Mouse (Mus musculus): ENCODE results near the gene B3galt5. TPM values are rescaled to one million over a fixed set of nuclear protein-coding genes. Genes with fewer than 3 reads are reported as not detected.

B3galt5 gene
- polyA plus RNA-seq, 1 experiment from 2014 or later = 4.8 TPM

DNA sequence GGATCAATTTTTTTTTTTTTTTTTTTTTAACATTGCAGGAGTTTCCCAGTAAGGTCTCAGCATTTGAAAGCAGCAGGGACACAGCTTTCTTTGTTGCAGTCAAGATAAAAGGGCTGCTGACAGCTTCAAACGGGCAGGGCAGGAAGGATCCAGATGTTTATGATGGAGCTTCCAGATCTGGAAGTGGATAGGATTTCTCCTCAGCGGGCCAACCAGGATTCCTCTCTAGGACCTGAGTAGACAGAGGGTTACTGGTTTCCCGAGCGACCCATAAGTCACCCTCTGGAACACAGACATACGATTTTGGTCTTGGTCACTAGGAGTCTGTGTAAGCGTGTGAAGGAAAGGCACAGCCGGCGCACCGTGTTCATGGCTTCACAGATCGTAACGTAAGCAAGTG lies 112.5 kb downstream of the B3galt5 start:
- Histone ChIP-seq H3K9ac (ENCODE audit: low read depth, low read length) (no peak overlapping the region), H3K4me3 (replicated peaks; ENCODE audit: low read depth, low read length) (no peak overlapping the region), H3K9me3 (replicated peaks; ENCODE audit: low read length) (no peaks in the 10 kb centered on the region), H3K27ac (no peak overlapping the region), H3K4me1 (replicated peaks; ENCODE audit: insufficient read depth, low read length) (no peaks in the 10 kb centered on the region), H3K4me2 (ENCODE audit: low read length) (peak overlapping the region; percentile 26), H3K36me3 (ENCODE audit: insufficient read depth, low read length) (no peaks in the 10 kb centered on the region), H3K27me3 (ENCODE audit: insufficient read depth, low read length) (no peaks in the 10 kb centered on the region)
- no peak for TF ChIP-seq CTCF (IDR thresholded peaks at IDR 0.05; ENCODE audit: low read depth)
- 29% methylated on average over 11 of the region's 11 CpGs for WGBS
- no peak; the same call in 1 of the 2 replicates for ATAC-seq (replicated peaks; ENCODE audit: low FRiP score, low read depth)
- DNase-seq (ENCODE audit: low spot score) = peak; percentile 52

DNA sequence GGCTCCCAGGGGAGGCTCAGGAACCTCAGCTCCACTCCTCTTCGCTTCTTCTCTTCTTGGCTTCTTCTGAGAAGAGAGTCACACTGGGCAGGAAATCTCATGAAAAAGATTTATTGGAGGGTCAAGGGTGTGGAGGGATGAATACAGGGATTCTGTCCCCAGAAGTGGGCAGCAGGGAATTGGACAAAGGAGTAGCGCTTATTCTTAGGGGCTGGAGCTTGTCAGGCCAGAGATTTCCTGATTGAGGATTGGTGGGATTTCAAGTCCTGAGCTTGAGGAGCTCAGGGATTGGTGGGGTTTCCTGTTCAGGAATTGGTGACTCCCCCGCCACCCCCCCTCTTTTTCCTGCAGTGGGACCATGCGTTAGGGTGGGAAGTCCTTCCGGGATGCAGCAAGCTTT lies 113.2 kb downstream of the B3galt5 start:
- Histone ChIP-seq H3K27me3 (ENCODE audit: insufficient read depth, low read length) (no peaks in the 10 kb centered on the region), H3K27ac (no peak overlapping the region), H3K4me2 (ENCODE audit: low read length) (peak overlapping the region; percentile 26), H3K4me1 (replicated peaks; ENCODE audit: insufficient read depth, low read length) (no peaks in the 10 kb centered on the region), H3K4me3 (replicated peaks; ENCODE audit: low read depth, low read length) (no peak overlapping the region), H3K9me3 (replicated peaks; ENCODE audit: low read length) (no peaks in the 10 kb centered on the region), H3K9ac (ENCODE audit: low read depth, low read length) (no peak overlapping the region), H3K36me3 (ENCODE audit: insufficient read depth, low read length) (no peaks in the 10 kb centered on the region)
- 36% methylated on average over 5 of the region's 5 CpGs for WGBS
- DNase-seq (ENCODE audit: low spot score) = peak; percentile 76
- no peak for TF ChIP-seq CTCF (IDR thresholded peaks at IDR 0.05; ENCODE audit: low read depth)
- peak; percentile 59 for ATAC-seq (replicated peaks; ENCODE audit: low FRiP score, low read depth)

DNA sequence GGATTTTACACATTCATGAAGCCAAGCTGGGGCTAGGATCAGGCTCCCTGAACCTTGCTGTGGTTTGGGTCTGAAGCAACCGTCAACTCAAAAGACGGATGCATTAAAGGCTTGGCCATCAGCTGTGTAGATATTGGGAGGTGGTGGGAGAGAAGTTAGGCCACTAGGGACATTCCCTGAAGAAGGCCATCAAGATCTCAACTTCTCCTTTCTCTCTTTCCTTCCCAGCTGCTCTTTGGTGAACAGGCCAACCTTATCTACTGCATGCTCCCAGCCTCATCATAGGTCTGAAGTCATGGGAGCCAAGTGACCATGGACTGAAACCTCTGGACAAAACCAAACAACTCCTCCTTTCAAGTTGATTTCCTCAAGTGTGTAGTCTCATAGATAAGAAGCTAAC lies 115.9 kb downstream of the B3galt5 start:
- Histone ChIP-seq H3K27ac (no peak overlapping the region), H3K9ac (ENCODE audit: low read depth, low read length) (no peak overlapping the region), H3K27me3 (ENCODE audit: insufficient read depth, low read length) (no peaks in the 10 kb centered on the region), H3K36me3 (ENCODE audit: insufficient read depth, low read length) (no peaks in the 10 kb centered on the region), H3K4me1 (replicated peaks; ENCODE audit: insufficient read depth, low read length) (no peaks in the 10 kb centered on the region), H3K4me2 (ENCODE audit: low read length) (no peak overlapping the region), H3K9me3 (replicated peaks; ENCODE audit: low read length) (no peaks in the 10 kb centered on the region), H3K4me3 (replicated peaks; ENCODE audit: low read depth, low read length) (no peak overlapping the region)
- DNase-seq (ENCODE audit: low spot score) (no peak), ATAC-seq (replicated peaks; ENCODE audit: low FRiP score, low read depth) (no peak)
- TF ChIP-seq CTCF (IDR thresholded peaks at IDR 0.05; ENCODE audit: low read depth) = no peak
- 90% methylated on average over 2 of the region's 2 CpGs for WGBS

DNA sequence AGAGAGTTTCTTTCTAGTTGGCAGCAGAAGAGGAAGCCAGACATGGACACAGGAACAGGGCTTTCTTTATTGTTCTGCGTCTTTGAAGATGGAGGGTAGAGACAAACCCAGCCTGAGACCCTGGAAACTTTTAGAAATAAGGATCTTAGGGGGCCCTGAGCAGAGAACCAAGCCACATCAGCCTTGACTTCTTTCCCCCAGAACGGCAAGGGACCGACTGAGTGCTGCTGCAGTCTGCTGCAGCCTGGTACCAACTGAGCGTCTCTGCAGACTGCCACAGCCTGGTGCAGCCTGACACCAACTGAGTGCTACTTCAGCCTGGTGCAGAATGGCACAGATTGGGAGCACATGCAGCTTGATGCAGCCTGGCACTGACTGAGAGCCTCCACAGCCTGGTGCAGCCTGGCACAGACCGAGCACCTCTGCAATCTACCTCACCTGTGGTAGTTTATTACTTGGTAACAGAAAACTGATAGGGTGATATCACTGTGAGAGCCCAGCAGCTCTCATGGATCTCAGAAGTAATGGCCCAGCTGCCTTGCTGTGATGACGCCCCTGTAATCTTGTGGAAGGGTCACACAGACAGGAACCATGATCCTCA lies 117.8 kb downstream of the B3galt5 start:
- Histone ChIP-seq H3K27me3 (ENCODE audit: insufficient read depth, low read length) (no peaks in the 10 kb centered on the region), H3K4me3 (replicated peaks; ENCODE audit: low read depth, low read length) (no peak overlapping the region), H3K9ac (ENCODE audit: low read depth, low read length) (no peak overlapping the region), H3K4me2 (ENCODE audit: low read length) (no peak overlapping the region), H3K27ac (no peak overlapping the region), H3K36me3 (ENCODE audit: insufficient read depth, low read length) (no peaks in the 10 kb centered on the region), H3K4me1 (replicated peaks; ENCODE audit: insufficient read depth, low read length) (no peaks in the 10 kb centered on the region), H3K9me3 (replicated peaks; ENCODE audit: low read length) (no peaks in the 10 kb centered on the region)
- 70% methylated on average over 6 of the region's 6 CpGs for WGBS
- TF ChIP-seq CTCF (IDR thresholded peaks at IDR 0.05; ENCODE audit: low read depth) = no peak
- DNase-seq (ENCODE audit: low spot score) (no peak), ATAC-seq (replicated peaks; ENCODE audit: low FRiP score, low read depth) (no peak)

DNA sequence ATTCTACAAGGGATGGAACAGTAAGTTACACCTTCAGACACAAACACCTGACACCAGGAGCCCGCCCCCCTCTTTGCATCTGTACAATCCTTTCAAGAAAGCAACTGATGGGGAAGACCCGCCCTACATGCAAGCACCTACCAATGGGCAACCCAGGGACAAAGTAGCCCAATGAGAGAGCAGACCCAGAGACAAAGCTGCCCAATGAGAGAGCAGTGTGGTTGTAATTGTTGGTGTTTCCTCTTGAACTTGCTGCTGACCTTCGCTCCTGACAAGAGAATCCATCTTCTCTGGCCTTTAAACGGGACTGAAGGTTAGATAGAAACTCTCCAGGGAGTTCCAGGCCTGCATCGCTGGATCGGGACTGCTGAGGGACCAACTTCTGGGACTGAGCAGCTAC lies 118.4 kb downstream of the B3galt5 start:
- DNase-seq (ENCODE audit: low spot score) (peak; percentile 63), ATAC-seq (replicated peaks; ENCODE audit: low FRiP score, low read depth) (peak; percentile 81; the same call in 1 of the 2 replicates)
- no peaks in the 10 kb centered on the region for H3K4me1 ChIP-seq (replicated peaks; ENCODE audit: insufficient read depth, low read length)
- WGBS = 41% methylated on average over 6 of the region's 6 CpGs
- H3K27ac ChIP-seq = no peak overlapping the region
- H3K4me2 ChIP-seq (ENCODE audit: low read length) = peak overlapping the region; percentile 23; the same call in 1 of the 2 replicates
- H3K9me3 ChIP-seq (replicated peaks; ENCODE audit: low read length) = no peaks in the 10 kb centered on the region
- no peak for TF ChIP-seq CTCF (IDR thresholded peaks at IDR 0.05; ENCODE audit: low read depth)
- no peak overlapping the region for H3K4me3 ChIP-seq (replicated peaks; ENCODE audit: low read depth, low read length)
- no peak overlapping the region for H3K9ac ChIP-seq (ENCODE audit: low read depth, low read length)
- H3K36me3 ChIP-seq (ENCODE audit: insufficient read depth, low read length) = no peaks in the 10 kb centered on the region
- no peaks in the 10 kb centered on the region for H3K27me3 ChIP-seq (ENCODE audit: insufficient read depth, low read length)

DNA sequence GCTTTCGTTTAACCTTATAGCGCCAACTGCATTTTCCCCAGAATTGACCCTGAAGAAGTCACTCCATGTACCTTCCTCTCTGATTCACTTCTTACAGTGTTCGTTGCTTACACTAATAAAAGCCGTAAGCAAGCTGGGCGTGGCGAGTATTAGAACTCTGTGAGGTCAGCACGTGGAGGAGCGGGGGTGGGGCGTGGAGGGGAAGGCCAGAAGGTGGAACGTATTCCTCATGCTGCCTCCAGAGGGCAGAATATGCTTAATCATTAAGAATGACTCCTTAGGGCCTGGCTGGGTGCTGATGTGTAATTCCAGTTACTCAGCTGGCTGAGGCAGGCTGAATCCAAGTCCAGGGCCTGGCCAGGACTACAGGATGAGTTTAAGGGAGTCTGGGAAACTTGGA lies 122.3 kb downstream of the B3galt5 start:
- Histone ChIP-seq H3K4me3 (replicated peaks; ENCODE audit: low read depth, low read length) (no peak overlapping the region; the same call in 1 of the 2 replicates), H3K9me3 (replicated peaks; ENCODE audit: low read length) (no peaks in the 10 kb centered on the region), H3K9ac (ENCODE audit: low read depth, low read length) (no peak overlapping the region), H3K4me2 (ENCODE audit: low read length) (peak overlapping the region; percentile 36), H3K36me3 (ENCODE audit: insufficient read depth, low read length) (no peaks in the 10 kb centered on the region), H3K27ac (no peak overlapping the region), H3K27me3 (ENCODE audit: insufficient read depth, low read length) (no peaks in the 10 kb centered on the region), H3K4me1 (replicated peaks; ENCODE audit: insufficient read depth, low read length) (no peaks in the 10 kb centered on the region; the same call in 1 of the 2 replicates)
- DNase-seq (ENCODE audit: low spot score) (peak; percentile 81), ATAC-seq (replicated peaks; ENCODE audit: low FRiP score, low read depth) (peak; percentile 5; the same call in 1 of the 2 replicates)
- TF ChIP-seq CTCF (IDR thresholded peaks at IDR 0.05; ENCODE audit: low read depth) = peak; percentile 71
- 14% methylated on average over 10 of the region's 10 CpGs for WGBS
